Mouse (Mus musculus) heart, postnatal 10 days (tissue): ENCODE measurements at regions not wholly inside any gene's neighbourhood (a gene's known extent, or its start where the extent isn't known, plus 50 kb on each side); places are given as distances from the start of the nearest gene placed in this dataset.
A peak's percentile ranks its signal among the peaks of the same experiment; 100 is the strongest.

Source experiments
- DNase-seq, 2 experiments: peaks; one replicate each; pipeline ENCODE4 v3.0.0; 2021
- intact Hi-C: fragments of 180-260 bp; cut with DNase I; formaldehyde crosslinking; loops from one replicate; pipeline ENCODE4 v1.15.1; 2025

DNA sequence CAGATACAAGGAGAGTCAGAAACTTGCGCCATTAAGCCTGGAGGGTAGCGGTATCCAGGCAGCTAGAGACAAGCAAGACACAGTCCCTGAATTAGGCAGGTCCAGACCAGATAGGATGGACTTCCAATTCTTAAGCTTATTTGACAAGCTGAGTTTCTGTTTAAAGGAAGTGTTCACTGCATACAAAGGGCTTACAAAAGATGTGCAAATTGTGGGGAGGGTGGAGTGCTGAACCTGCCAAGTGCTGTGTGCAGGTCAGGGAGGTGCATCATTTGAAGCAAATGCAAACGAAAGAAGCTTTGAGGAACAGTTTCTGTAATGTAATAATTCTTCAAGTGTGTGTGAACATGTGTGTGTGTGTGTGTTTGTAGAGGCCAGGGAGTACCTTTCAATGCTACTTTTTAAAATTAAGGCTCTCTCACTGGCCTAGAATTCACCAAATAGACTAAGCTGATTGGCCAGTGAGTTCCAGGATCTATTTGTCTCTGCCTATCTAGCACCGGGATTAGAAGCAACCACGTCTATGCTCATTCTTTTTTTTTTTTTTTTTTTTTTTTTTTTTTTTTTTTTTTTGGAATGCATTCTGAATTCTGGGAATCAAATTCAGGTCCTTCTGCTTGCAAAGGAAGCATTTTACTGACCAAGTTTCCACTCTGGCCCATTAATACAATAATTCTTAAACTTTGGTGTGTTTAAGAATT is 74.6 kb upstream of the Gm4894 start:
- no peak for DNase-seq
- intact Hi-C loops, result no loop called here

DNA sequence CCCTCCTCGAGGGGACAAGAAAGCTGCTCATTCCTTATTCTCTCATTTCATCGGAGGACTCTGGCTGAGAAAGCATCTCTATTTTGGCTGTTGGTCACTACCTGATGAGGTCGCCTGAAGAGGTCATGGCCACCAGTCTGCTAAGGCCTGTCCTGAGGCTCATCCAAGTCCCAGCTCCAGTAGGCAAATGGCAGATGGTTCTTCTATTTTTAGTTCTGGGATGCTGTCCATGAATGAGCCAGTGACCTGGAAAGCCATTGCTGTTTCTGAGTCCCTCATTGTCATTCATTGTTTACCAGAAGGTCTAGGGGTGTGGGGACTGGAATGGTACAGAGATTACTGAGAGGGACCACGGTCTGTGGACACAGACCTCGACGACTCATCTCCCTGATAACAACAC is 71.8 kb upstream of the Gm4894 start:
- DNase-seq, result peak; percentile 2 to 7
- intact Hi-C loops, result no loop called here

DNA sequence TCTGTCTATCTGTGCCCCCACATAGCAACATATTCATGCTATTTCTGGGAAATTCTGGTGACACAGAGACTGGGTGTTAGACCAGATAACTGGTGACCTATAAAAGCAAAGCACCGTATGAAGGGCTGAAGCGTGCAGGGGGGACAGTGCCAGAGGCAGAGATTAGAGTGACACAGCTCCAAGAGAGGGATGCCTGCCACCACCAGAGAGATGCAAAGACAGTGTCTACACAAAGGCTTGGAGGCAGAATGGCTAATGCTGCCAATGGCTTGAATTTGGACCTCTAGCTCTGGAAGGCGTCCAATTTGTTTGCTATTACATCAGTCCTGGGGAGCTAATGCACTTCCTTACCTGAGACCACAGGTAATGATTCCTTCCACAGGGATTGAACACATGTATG is 65.5 kb upstream of the Gm4894 start:
- intact Hi-C loops, result no loop called here
- DNase-seq, result no peak

DNA sequence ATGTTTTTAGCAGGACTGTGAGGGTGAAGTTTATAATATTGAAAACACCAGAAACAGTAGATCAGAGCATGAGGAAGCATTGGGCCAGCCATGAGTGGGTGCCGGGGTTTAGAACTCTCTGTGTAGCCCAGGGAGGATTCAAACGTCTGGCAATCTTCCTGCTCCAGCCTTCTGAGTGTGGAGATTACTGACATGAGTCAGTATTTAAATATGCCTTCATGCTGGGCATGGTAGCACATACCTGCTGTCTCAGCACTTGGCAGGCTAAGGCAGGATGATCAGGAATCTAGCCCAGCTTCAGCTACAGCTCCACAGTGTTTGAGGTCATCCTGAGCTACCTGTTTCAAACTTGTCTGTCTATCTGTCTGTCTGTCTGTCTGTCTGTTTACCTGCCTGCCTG is 60.9 kb upstream of the Gm4894 start:
- peak; percentile 1 to 2 for DNase-seq
- intact Hi-C loops, result no loop called here

DNA sequence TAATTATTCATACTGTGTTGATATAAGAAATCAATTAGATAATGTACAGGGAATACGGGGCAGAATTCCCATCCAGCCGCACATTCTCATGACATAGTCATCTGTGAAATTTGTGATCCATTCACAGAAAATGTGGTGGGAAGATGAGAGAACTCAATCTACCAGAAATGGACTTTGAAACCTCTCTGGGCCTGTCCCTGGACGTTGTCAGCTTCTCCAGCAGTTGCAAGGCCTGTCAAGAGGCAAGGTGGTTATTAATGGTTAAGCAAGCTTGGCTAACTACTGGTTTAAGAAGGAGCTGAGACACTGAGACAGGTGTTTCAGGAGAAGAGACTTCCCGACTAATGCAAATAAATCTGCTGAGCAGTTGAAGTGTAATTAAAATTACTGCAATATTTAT is 57.6 kb upstream of the Gm4894 start:
- intact Hi-C loops, result no loop called here

More for the DNA sequence above, 57.6 kb upstream of the Gm4894 start:
- no peak for DNase-seq
